Mouse (Mus musculus) yolk sac, embryonic 10.5 days (tissue): ENCODE results near the gene Thoc5.

ENCODE experiments used
- DNase-seq: peaks from one replicate; pipeline ENCODE4 v3.0.0-alpha.2; 2017; ENCODE audit warnings: low spot score

The Thoc5 gene

GRCm38 (mm10) chr11:4894848-4895816, at the start of gene Thoc5:
Gene Thoc5 (plus strand): TSS chr11:4895320.
- peak; percentile 84 for DNase-seq

- DNase-seq = peak; percentile 67
Observed at GRCm38 (mm10) chr11:4848483-4849248, 46.5 kb upstream of the Thoc5 start.

GRCm38 (mm10) chr11:4849258-4849943, 45.7 kb upstream of the Thoc5 start, which contains the start of gene Nf2:
Gene Nf2 (minus strand): TSS chr11:4849536.
- DNase-seq = peak; percentile 99

GRCm38 (mm10) chr11:4850404-4850803, 44.7 kb upstream of the Thoc5 start:
- DNase-seq = no peak

GRCm38 (mm10) chr11:4853021-4853420, 42.1 kb upstream of the Thoc5 start:
- DNase-seq = no peak

- no peak for DNase-seq
Observed at GRCm38 (mm10) chr11:4854181-4854580, 40.9 kb upstream of the Thoc5 start.

GRCm38 (mm10) chr11:4858416-4858815, 36.7 kb upstream of the Thoc5 start:
- DNase-seq = no peak

GRCm38 (mm10) chr11:4860986-4861385, 34.1 kb upstream of the Thoc5 start:
- DNase-seq = no peak

- DNase-seq = no peak
Observed at GRCm38 (mm10) chr11:4861816-4862604, 33.1 kb upstream of the Thoc5 start.

- no peak for DNase-seq
Observed at GRCm38 (mm10) chr11:4862730-4863129, 32.4 kb upstream of the Thoc5 start.

GRCm38 (mm10) chr11:4865645-4866251, 29.4 kb upstream of the Thoc5 start:
- DNase-seq = peak; percentile 32

- DNase-seq = peak; percentile 84
Observed at GRCm38 (mm10) chr11:4873755-4874475, 21.2 kb upstream of the Thoc5 start, which contains the start of gene Nipsnap1. Gene Nipsnap1 (plus strand): TSS chr11:4873951.

- peak; percentile 50 for DNase-seq
Observed at GRCm38 (mm10) chr11:4874551-4874950, 20.6 kb upstream of the Thoc5 start.

- no peak for DNase-seq
Observed at GRCm38 (mm10) chr11:4881087-4881486, 14.0 kb upstream of the Thoc5 start.

- DNase-seq = peak; percentile 92
Observed at GRCm38 (mm10) chr11:4882892-4883627, 12.1 kb upstream of the Thoc5 start.

- DNase-seq = no peak
Observed at GRCm38 (mm10) chr11:4885385-4885903, 9.7 kb upstream of the Thoc5 start.

- no peak for DNase-seq
Observed at GRCm38 (mm10) chr11:4886987-4887386, 8.1 kb upstream of the Thoc5 start.

- DNase-seq = no peak
Observed at GRCm38 (mm10) chr11:4900437-4900836, 5.3 kb downstream of the Thoc5 start.

GRCm38 (mm10) chr11:4901956-4902355, 6.8 kb downstream of the Thoc5 start:
- no peak for DNase-seq
